Mouse (Mus musculus) adrenal gland, postnatal 25 days (tissue): Measurements from ENCODE around the gene Polr2f. TPM values are rescaled to one million over a fixed set of nuclear protein-coding genes. Genes with fewer than 3 reads are reported as not detected.

Experiments
- DNase-seq: peaks from one replicate; pipeline ENCODE4 v3.0.0; 2021; ENCODE audit warnings: mixed read lengths
- long read RNA-seq: library from polyadenylated mRNA; stranded (forward); transcript quantifications from one replicate; pipeline ENCODE4 v2.0.0, GENCODE M21; 2021
- total RNA-seq: library from RNA; stranded (reverse); gene quantifications from 2 replicates; pipeline ENCODE4 v1.2.3, GENCODE M21; 2021

The Polr2f gene
- total RNA-seq = 110 and 122 TPM in 2 replicates
- long read RNA-seq, transcript Polr2f-204 (1 exons, 1,958 nt) = minor isoform, 18 of 45 reads
- long read RNA-seq, transcript Polr2f-205 (5 exons, 885 nt) = major isoform, 24 of 45 reads
- long read RNA-seq, partial matches to known transcripts = 0 of 45 reads
- long read RNA-seq, other reads (novel, unspliced or antisense) = 0 of 45 reads

GRCm38 (mm10) chr15:79140866-79141565 lies at the start of gene Polr2f, which contains the start of gene 1700088E04Rik:
Gene Polr2f (plus strand): TSS chr15:79141009.
Gene 1700088E04Rik (minus strand): TSS chr15:79141253.
- DNase-seq = peak; percentile 96

- no peak for DNase-seq
Measured at GRCm38 (mm10) chr15:79092284-79092683, 48.5 kb upstream of the Polr2f start.

GRCm38 (mm10) chr15:79093083-79093839 lies 47.5 kb upstream of the Polr2f start:
- DNase-seq = peak; percentile 47

GRCm38 (mm10) chr15:79095483-79095882 lies 45.3 kb upstream of the Polr2f start:
- no peak for DNase-seq

- DNase-seq = no peak
Measured at GRCm38 (mm10) chr15:79096556-79096955, 44.3 kb upstream of the Polr2f start.

GRCm38 (mm10) chr15:79097135-79097534 lies 43.7 kb upstream of the Polr2f start:
- DNase-seq = no peak

GRCm38 (mm10) chr15:79097611-79098025 lies 43.2 kb upstream of the Polr2f start:
- DNase-seq = peak; percentile 73

GRCm38 (mm10) chr15:79098220-79098619 lies 42.6 kb upstream of the Polr2f start:
- DNase-seq = no peak

GRCm38 (mm10) chr15:79098868-79099267 lies 41.9 kb upstream of the Polr2f start:
- no peak for DNase-seq

- DNase-seq = no peak
Measured at GRCm38 (mm10) chr15:79099456-79099855, 41.4 kb upstream of the Polr2f start.

GRCm38 (mm10) chr15:79100391-79100790 lies 40.4 kb upstream of the Polr2f start:
- DNase-seq = no peak

- DNase-seq = no peak
Measured at GRCm38 (mm10) chr15:79101531-79101930, 39.3 kb upstream of the Polr2f start.

- no peak for DNase-seq
Measured at GRCm38 (mm10) chr15:79103264-79103663, 37.5 kb upstream of the Polr2f start.

GRCm38 (mm10) chr15:79105804-79106203 lies 35.0 kb upstream of the Polr2f start:
- DNase-seq = no peak

GRCm38 (mm10) chr15:79107966-79108365 lies 32.8 kb upstream of the Polr2f start:
- no peak for DNase-seq

- DNase-seq = peak; percentile 87
Measured at GRCm38 (mm10) chr15:79108421-79109320, 32.1 kb upstream of the Polr2f start, which contains the start of gene Micall1. Gene Micall1 (plus strand): TSS chr15:79108898.

GRCm38 (mm10) chr15:79109321-79109934 lies 31.4 kb upstream of the Polr2f start:
- peak; percentile 53 for DNase-seq

GRCm38 (mm10) chr15:79110031-79110430 lies 30.8 kb upstream of the Polr2f start:
- no peak for DNase-seq

- DNase-seq = no peak
Measured at GRCm38 (mm10) chr15:79110528-79110927, 30.3 kb upstream of the Polr2f start.

- DNase-seq = no peak
Measured at GRCm38 (mm10) chr15:79111774-79112173, 29.0 kb upstream of the Polr2f start.

- no peak for DNase-seq
Measured at GRCm38 (mm10) chr15:79115276-79115675, 25.5 kb upstream of the Polr2f start.
